Mouse (Mus musculus): ENCODE measurements around the gene Oas1c.

Oas1c gene

DNA sequence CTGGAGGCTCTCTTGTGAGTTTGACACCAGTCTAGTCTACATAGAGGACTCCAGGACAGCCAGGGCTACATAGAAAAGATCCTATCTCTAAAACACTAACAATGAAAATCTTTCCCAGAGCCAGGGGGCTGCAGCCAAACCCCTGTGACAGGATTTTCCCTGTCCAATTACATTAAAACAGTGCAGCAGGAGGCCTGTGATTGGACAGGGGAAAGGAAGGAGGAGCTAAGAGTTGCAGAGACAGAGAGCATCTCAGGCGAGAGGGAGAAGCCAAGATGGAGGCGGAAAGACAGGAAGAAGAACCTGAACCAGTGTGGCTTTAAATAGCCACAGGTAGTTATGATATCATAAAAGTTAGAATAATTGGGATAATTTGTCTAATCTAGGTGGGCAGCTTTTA, 29.9 kb downstream of the Oas1c start:
- no peak for DNase-seq (ENCODE audit: extremely low read depth, insufficient read length, low spot score)

DNA sequence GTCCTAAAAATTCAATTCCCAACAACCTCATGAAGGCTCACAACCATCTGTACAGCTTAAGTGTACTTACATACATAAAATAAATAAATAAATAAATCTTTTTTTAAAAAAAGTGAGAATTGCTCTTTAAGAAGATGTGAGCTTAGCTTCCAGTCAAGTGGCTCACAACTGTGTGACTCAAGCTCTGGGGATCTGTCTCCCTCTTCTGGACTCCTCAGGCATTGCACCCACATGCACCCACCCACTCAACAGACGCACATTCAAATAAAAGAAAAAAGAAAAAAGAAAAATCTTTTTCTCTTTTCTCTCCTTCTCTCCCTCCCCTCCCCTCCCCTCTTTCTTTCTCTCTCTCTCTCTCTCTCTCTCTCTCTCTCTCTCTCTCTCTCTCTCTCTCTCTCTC, 30.7 kb downstream of the Oas1c start:
- no peak for DNase-seq (ENCODE audit: extremely low read depth, insufficient read length, low spot score)

DNA sequence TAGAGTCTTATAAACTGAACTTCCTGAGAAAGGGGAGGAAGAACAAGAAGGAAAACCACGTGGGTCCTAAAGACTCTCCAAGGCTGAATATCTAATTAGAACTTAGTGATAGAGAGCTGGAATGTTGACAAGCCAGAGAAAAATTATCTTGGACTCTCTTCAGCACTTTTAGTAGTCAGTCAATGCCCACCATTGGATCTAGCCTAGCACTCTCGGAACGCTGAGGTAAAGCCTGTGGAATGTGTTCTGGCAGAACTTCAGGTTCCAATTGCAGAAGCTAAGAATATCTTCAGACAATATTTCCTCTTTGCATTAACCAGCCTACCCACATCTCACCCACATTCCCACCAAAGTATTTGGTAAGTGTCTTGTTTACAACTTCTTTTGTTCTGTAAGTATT, 32.4 kb downstream of the Oas1c start:
- no peak for DNase-seq (ENCODE audit: extremely low read depth, insufficient read length, low spot score)

DNA sequence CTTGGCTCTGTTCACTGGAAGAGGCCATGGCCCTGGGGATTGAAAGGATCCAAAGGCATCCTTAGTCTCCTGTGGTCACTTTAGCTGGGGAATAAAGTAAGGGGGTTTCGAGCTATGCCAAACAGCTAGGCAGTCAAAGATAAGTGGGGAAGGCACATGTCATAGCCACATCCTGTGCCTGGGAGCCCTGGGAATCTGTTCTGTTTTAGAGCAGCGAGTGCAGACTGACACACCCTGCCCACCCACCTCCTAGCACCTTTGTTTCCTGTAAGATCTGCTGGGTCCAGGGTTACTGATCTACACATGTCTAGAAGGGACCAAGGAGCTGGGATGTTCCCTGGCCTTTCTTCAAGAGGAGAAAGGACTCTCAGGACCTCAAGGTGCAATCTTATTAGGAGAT, 33.4 kb downstream of the Oas1c start:
- DNase-seq (ENCODE audit: extremely low read depth, insufficient read length, low spot score), result no peak

DNA sequence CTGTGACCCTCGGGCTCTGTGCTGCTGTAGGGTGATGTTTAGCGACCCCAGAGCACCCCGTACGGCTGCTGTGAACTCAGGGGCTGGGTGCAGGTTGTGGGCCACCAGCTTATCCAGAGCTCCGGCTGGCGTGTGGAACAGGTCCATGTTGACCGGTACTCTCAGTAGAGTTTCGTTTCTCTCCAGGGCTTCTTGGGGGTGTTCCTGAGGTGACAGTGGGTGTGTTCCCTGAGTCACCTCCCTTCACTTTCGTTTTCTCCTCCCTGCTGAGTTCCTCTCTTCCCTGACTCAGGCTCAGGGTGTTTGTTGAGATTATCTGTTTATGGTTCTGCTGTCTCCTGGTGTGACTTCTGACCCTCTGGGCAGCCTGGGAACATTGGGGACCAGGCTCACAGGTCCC, 34.8 kb downstream of the Oas1c start, which contains the start of gene Oas3:
TSS of gene Oas3 (minus strand) at position 184 of the 400 bp plus-strand sequence.
- DNase-seq (ENCODE audit: extremely low read depth, insufficient read length, low spot score), result peak; percentile 34

DNA sequence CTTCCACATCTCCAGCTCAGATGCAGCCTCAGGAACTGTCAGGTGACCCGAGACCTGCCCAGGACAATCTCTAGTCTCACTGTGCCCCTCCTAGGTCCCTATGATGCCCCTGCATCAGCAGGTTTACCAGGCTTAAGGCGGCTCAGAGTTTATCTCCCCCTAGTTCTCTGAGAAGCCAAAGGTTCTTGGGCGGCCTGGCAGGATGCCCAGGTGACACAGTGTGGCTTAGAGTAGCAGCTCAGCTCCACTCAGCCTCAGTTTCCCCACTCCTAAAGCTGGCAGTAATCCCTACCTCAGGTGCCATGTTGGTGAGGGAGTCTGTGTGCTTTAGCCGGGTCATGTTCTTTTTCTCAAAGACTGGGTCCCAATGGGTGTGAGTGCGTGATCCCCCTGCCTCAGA, 35.5 kb downstream of the Oas1c start:
- no peak for DNase-seq (ENCODE audit: extremely low read depth, insufficient read length, low spot score)

DNA sequence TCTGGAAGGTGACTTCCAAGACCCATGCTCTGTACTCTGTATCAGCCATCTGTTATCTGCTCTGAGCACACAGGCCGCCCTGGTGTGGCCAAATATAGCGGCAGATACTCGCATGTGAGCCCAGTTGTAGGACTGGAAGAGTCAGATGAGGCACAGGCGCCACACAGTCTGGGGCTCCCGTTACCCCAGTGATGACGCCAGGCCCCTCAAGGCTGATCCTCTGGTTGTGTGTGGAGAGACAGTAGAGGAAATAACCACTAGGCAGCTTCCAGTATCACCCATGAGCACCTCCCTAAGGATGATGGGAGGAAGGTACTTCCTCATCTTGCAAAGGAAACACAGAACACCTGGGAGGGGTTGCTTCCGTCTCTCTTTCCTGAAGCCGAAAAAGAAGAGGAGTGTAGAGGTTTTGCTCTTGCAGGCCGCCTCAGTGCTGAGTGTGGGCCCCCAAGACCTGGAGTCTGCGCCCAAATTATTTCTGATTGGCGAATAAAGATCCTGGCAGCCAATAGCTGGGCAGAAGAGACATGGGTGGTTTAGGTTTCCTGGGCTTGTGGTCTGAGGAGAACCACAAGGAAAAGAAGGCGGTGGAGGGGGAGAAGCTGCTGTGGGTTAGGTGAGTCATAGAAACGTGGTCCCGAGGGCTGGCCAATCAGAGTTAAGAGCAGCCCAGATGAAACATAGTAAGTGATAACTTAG, 36.9 kb downstream of the Oas1c start:
- peak; percentile 38 for DNase-seq (ENCODE audit: extremely low read depth, insufficient read length, low spot score)

DNA sequence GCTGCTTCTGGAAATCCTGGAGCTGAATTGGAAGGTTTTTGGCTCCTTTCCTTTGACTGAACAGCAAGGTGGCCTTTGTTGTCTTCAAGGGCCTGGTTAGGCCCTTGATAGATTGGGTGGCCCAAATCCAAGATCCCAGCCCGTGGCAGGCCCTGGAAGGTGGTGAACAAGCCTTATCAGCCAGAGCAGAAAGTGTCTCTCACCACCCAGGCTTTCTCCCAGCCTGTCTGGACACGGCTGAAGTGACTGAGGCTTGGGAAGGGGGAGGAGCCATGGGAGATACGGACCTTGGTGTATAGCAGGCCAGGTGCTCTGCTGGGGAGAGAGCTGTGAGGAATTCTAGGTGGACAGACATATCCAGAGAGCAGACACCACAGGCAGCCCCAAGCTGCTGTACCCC, 42.9 kb downstream of the Oas1c start:
- DNase-seq (ENCODE audit: extremely low read depth, insufficient read length, low spot score), result no peak

DNA sequence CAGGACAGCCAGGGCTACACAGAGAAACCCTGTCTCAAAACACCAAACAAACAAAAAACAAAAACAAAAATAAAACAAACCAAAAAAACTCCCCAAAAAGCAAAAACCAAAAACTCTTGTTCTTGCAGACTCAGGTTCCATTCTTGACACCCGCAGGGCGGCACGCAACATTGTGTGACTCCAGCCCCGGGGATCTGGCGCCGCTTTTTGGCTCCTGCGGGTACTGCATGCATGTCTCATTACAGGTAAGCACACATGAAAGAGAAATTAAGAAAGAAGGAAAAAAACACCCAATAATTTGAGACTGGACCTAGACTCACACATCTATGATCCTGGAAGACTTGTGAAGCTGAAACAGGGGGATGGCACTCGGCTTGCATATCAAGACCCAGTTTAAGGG, 47.3 kb downstream of the Oas1c start:
- no peak for DNase-seq (ENCODE audit: extremely low read depth, insufficient read length, low spot score)

DNA sequence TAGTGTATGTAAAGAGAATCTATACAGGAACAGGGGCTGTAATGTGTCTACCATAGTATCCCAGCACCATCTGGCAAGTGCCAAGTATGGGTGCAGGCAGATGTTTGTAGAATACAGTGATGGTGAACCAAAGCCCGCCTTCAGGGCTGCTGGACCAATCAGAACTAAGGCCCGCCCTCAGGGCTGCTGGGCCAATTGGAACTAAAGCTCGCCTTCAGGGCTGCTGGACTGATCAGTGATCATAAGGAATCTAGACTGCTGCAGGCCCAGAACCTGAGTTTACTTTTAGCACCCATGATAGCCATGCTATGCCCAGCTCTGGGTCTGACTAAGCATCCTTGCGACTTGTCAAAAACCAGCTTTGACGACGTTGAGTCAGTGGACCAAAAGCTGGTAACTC, 50.4 kb downstream of the Oas1c start:
- DNase-seq (ENCODE audit: extremely low read depth, insufficient read length, low spot score), result no peak

DNA sequence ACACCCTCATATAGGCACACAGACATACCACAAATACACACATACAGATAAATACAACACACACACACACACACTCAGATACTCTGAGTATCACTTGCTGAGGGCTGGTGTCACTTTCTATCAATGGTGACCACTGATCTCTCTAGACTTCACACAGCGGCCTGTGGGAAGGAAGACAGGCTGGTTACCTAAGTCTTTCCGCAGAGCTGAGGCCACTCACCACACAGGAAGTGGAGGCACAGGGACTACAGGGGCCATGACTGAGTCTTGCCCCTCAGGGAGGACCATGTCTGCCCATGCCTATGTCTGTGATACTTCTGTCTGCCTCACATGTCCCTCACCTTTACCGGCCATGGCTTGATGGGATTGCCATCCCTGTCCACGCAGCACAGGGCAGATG, 58.1 kb downstream of the Oas1c start:
- no peak for DNase-seq (ENCODE audit: extremely low read depth, insufficient read length, low spot score)

DNA sequence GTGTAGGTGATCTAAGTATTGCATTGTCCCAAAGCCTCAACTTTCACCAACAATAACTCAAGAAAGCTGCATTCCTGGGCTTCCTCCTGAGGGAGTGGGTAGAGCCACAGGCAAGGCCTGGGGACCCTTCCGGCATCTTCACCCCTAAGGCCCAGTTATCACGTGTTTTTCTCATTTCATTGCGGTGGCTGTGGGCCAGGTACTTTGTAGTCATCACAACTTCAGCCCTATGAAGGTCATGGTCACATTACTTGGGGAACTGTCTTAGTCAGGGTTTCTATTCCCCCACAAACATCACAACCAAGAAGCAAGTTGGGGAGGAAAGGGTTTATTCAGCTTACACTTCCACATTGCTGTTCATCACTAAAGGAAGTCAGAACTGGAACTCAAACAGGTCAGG, 59.5 kb downstream of the Oas1c start:
- DNase-seq (ENCODE audit: extremely low read depth, insufficient read length, low spot score), result no peak

DNA sequence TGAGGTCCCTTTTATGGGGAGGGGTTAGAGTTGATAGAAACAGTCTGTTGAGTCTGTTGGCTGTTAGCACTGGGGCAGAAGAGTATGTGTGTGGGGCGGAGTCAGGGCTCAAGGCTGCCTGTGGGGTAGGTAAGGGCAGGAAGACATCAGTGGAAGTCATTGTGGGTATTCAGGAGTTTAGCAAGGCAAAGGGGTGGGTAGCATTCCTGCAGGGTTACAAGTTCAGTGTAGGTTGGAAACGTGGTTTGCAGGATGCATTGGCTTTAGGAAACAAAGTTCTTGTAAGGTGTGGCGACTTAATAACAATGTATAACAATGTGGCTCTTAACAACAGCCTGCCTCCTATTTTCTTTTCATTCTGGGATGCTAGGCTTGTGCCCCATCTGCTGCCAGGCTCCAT, 61.1 kb downstream of the Oas1c start:
- DNase-seq (ENCODE audit: extremely low read depth, insufficient read length, low spot score), result no peak
